Mouse (Mus musculus) erythroblast, embryonic 14.5 days (primary cell): ENCODE results near the gene Cyp1a2.

Source experiments
- GATA1 ChIP-seq: IDR thresholded peaks from 2 replicates; pipeline ENCODE4 v1.6.1; 2012; ENCODE audit warnings: low read length, inconsistent platforms, mixed read lengths
- TAL1 ChIP-seq: IDR thresholded peaks from 3 replicates; pipeline ENCODE4 v1.6.1; 2012; ENCODE audit warnings: low read length, inconsistent platforms, mixed read lengths

DNA sequence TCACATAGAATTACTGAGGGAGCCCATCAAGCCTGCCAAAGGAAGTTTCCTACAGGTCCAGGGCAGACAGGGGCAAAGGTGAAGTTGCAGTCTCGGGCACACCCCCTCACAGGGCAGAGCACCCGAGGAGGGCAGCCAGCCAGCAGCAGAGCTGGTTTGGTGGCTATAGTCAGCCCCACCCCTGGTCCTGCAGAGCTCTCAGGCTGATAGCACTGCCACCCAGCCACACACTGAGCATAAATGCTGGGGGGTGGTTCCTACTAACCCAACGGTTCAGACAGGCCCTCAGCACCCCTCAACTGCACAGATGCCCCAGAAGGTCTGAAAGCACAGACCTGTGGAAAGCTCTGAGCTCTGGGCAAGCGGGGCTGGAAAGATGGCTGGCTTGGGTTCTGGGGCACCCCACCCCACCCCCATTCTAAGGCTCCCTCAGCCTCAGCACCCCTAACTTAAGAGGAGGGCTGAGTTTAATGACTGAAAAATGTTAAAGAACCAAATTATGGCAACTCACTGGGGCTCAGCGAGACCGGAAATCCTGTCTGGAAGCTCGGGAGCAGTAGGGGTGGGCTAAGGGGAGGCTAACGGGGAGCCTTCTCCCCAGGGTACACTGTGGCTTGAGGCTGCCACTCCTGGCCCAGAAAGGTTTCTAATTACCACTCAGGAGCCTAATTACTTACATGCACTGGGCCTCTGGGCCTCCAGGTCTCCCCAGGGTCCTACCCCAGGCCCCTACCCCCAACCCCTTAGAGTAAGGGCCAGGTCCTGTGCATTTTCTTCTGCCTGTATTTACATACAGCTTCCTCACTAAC, 44.6 kb downstream of the Cyp1a2 start:
- TF ChIP-seq GATA1 (no peak), TAL1 (no peak)
